Mouse (Mus musculus) limb, embryonic 14.5 days (tissue): ENCODE results near the gene Ispd. TPM values are rescaled to one million over a fixed set of nuclear protein-coding genes. Genes with fewer than 3 reads are reported as not detected.

Experiments
- ATAC-seq: fragments of 200-750 bp; cut with Nextera tagmentation; 2 replicates; pipeline ENCODE4 v1.8.0; 2017; ENCODE audit warnings: low read depth, moderate number of reproducible peaks, moderate TSS enrichment; ENCODE audit not compliant: low FRiP score
- DNase-seq: peaks from one replicate; pipeline ENCODE4 v3.0.0-alpha.2; 2015; ENCODE audit warnings: low spot score
- H3K27ac ChIP-seq: fragments of 300-500 bp; sonication (generic); replicated peaks from 2 replicates; pipeline ENCODE4 v1.5.1; 2014; ENCODE audit warnings: low read depth, mild to moderate bottlenecking, low read length, moderate library complexity, mixed read lengths
- H3K27me3 ChIP-seq: fragments of 300-500 bp; sonication (generic); 2 replicates; pipeline ENCODE4 v1.6.1; 2014; ENCODE audit warnings: low read length, mixed read lengths; ENCODE audit not compliant: control insufficient read depth, insufficient read depth
- H3K36me3 ChIP-seq: fragments of 300-500 bp; sonication (generic); 2 replicates; pipeline ENCODE4 v1.6.1; 2014; ENCODE audit warnings: mild to moderate bottlenecking, low read length, moderate library complexity, mixed read lengths; ENCODE audit not compliant: control insufficient read depth, insufficient read depth
- H3K4me1 ChIP-seq: fragments of 300-500 bp; sonication (generic); 2 replicates; pipeline ENCODE4 v1.6.1; 2014; ENCODE audit warnings: antibody characterized with exemption, low read length, mixed read lengths; ENCODE audit not compliant: control insufficient read depth, insufficient read depth
- H3K4me2 ChIP-seq: fragments of 300-500 bp; sonication (generic); replicated peaks from 2 replicates; pipeline ENCODE4 v1.6.1; 2014; ENCODE audit warnings: low read depth, mild to moderate bottlenecking, low read length, moderate library complexity; ENCODE audit not compliant: severe bottlenecking
- H3K4me3 ChIP-seq: fragments of 300-500 bp; sonication (generic); replicated peaks from 2 replicates; pipeline ENCODE4 v1.5.1; 2014; ENCODE audit warnings: low read length
- H3K9ac ChIP-seq: fragments of 300-500 bp; sonication (generic); 2 replicates; pipeline ENCODE4 v1.6.1; 2014; ENCODE audit warnings: mild to moderate bottlenecking, low read depth, low read length, moderate library complexity; ENCODE audit not compliant: severe bottlenecking
- H3K9me3 ChIP-seq: fragments of 300-500 bp; sonication (generic); 2 replicates; pipeline ENCODE4 v1.6.1; 2016; ENCODE audit warnings: low read length; ENCODE audit not compliant: control insufficient read depth
- POLR2A ChIP-seq: fragments of 200-500 bp; IDR thresholded peaks from 2 replicates; pipeline ENCODE4 v1.8.0; 2012; ENCODE audit warnings: inconsistent platforms, mild to moderate bottlenecking, moderate library complexity, borderline replicate concordance; ENCODE audit not compliant: insufficient read depth, insufficient read length; ENCODE audit errors: extremely low read depth
- whole genome bisulfite sequencing: fragments of 180-500 bp; shearing (Covaris S2); extraction: QIAGEN DNeasy Blood & Tissue Kit; methylation state at CpG from one replicate; pipeline ENCODE4 v1.1.7; 2014; 5-methylcytosine and 5-hydroxymethylcytosine counted together
- polyA plus RNA-seq, 2 experiments: library from polyadenylated mRNA; depleted of rRNA in 1 of 2; stranded (reverse) in 1 of 2; unstranded in 1 of 2; fragments of >200 nt; fragmentation: Nextera tagmentation in 1 of 2; extraction: Ambion mirVana in 1 of 2; gene quantifications; 2 replicates each; pipeline versions ENCODE4 v1.2.1 to v1.2.3; 2012 to 2014

Ispd gene
- polyA plus RNA-seq, 2 experiments, result 3.0 to 9.6 TPM

GRCm38 (mm10) chr12:36584828-36585227 is 203.6 kb downstream of the Ispd start:
- no peak for TF ChIP-seq POLR2A
- no peak overlapping the region for H3K9ac ChIP-seq
- no peaks in the 10 kb centered on the region for H3K4me1 ChIP-seq
- no peak overlapping the region for H3K4me3 ChIP-seq
- H3K27me3 ChIP-seq, result no peaks in the 10 kb centered on the region
- no peaks in the 10 kb centered on the region for H3K9me3 ChIP-seq
- H3K27ac ChIP-seq, result no peak overlapping the region
- no peaks in the 10 kb centered on the region for H3K36me3 ChIP-seq
- 66% methylated on average over 3 of the region's 3 CpGs for WGBS
- ATAC-seq, result no peak
- H3K4me2 ChIP-seq, result no peak overlapping the region
- no peak for DNase-seq

GRCm38 (mm10) chr12:36597539-36598250 is 216.4 kb downstream of the Ispd start:
- H3K9me3 ChIP-seq, result no peaks in the 10 kb centered on the region
- H3K4me2 ChIP-seq, result no peak overlapping the region
- H3K4me3 ChIP-seq, result no peak overlapping the region
- no peaks in the 10 kb centered on the region for H3K4me1 ChIP-seq
- 63% methylated on average over 2 of the region's 2 CpGs for WGBS
- H3K27ac ChIP-seq, result no peak overlapping the region
- no peak for DNase-seq
- H3K36me3 ChIP-seq, result no peaks in the 10 kb centered on the region
- no peak overlapping the region for H3K9ac ChIP-seq
- no peak for TF ChIP-seq POLR2A
- ATAC-seq, result no peak
- no peaks in the 10 kb centered on the region for H3K27me3 ChIP-seq

- Histone ChIP-seq H3K9ac (no peak overlapping the region), H3K36me3 (no peaks in the 10 kb centered on the region), H3K27ac (no peak overlapping the region), H3K27me3 (no peaks in the 10 kb centered on the region), H3K4me2 (no peak overlapping the region), H3K4me1 (0 out of 2 replicates have a peak, but pooled peaks cover 2% of the 10 kb centered on the region), H3K9me3 (no peaks in the 10 kb centered on the region), H3K4me3 (no peak overlapping the region)
- TF ChIP-seq POLR2A, result no peak
- ATAC-seq (no peak), DNase-seq (no peak)
- WGBS, result 57% methylated on average over 7 of the region's 7 CpGs
Measured at GRCm38 (mm10) chr12:36621960-36622736, 240.9 kb downstream of the Ispd start.

GRCm38 (mm10) chr12:36627204-36627603 is 246.0 kb downstream of the Ispd start:
- no peak for ATAC-seq
- DNase-seq, result no peak
- Histone ChIP-seq H3K4me1 (peaks cover 6% of the 10 kb centered on the region), H3K4me3 (no peak overlapping the region), H3K27ac (no peak overlapping the region), H3K9ac (no peak overlapping the region), H3K4me2 (no peak overlapping the region), H3K9me3 (no peaks in the 10 kb centered on the region), H3K27me3 (no peaks in the 10 kb centered on the region), H3K36me3 (no peaks in the 10 kb centered on the region)
- no peak for TF ChIP-seq POLR2A

GRCm38 (mm10) chr12:36632427-36632826 is 251.2 kb downstream of the Ispd start:
- H3K9ac ChIP-seq, result no peak overlapping the region
- H3K4me1 ChIP-seq, result peaks cover 6% of the 10 kb centered on the region

More at GRCm38 (mm10) chr12:36632427-36632826, 251.2 kb downstream of the Ispd start:
- H3K4me2 ChIP-seq, result no peak overlapping the region
- no peak overlapping the region for H3K27ac ChIP-seq
- H3K36me3 ChIP-seq, result no peaks in the 10 kb centered on the region
- H3K4me3 ChIP-seq, result no peak overlapping the region
- H3K27me3 ChIP-seq, result no peaks in the 10 kb centered on the region
- no peak for DNase-seq
- ATAC-seq, result no peak
- whole genome bisulfite sequencing, result 87% methylated on average over 1 of the region's 1 CpGs
- no peaks in the 10 kb centered on the region for H3K9me3 ChIP-seq
- TF ChIP-seq POLR2A, result no peak
